Mouse (Mus musculus) lung, postnatal 25 days (tissue): ENCODE measurements around the gene 1700003E16Rik.

Source experiments
- DNase-seq: peaks from one replicate; pipeline ENCODE4 v3.0.0; 2022; ENCODE audit warnings: low spot score

Gene 1700003E16Rik

GRCm38 (mm10) chr6:83127419-83127818 lies 28.8 kb upstream of the 1700003E16Rik start:
- DNase-seq = no peak

GRCm38 (mm10) chr6:83131469-83132034 lies 24.7 kb upstream of the 1700003E16Rik start:
- DNase-seq = peak; percentile 79

- DNase-seq = no peak
These were observed 23.9 kb upstream of the 1700003E16Rik start for GRCm38 (mm10) chr6:83132176-83132919.

GRCm38 (mm10) chr6:83134226-83134625 lies 22.0 kb upstream of the 1700003E16Rik start:
- no peak for DNase-seq

GRCm38 (mm10) chr6:83134951-83135513 lies 21.2 kb upstream of the 1700003E16Rik start, which contains the start of gene Rtkn:
Gene Rtkn (plus strand): TSS chr6:83135463.
- DNase-seq = no peak

GRCm38 (mm10) chr6:83135571-83136161 lies 20.5 kb upstream of the 1700003E16Rik start:
- peak; percentile 66 for DNase-seq

- no peak for DNase-seq
These were observed 19.8 kb upstream of the 1700003E16Rik start for GRCm38 (mm10) chr6:83136291-83136880.

GRCm38 (mm10) chr6:83136881-83137575 lies 19.2 kb upstream of the 1700003E16Rik start:
- DNase-seq = no peak

- peak; percentile 88 for DNase-seq
These were observed 18.6 kb upstream of the 1700003E16Rik start for GRCm38 (mm10) chr6:83137576-83137950.

- DNase-seq = no peak
These were observed 18.1 kb upstream of the 1700003E16Rik start for GRCm38 (mm10) chr6:83138056-83138455.

- no peak for DNase-seq
These were observed 16.2 kb upstream of the 1700003E16Rik start for GRCm38 (mm10) chr6:83140044-83140443.

- DNase-seq = no peak
These were observed 14.6 kb upstream of the 1700003E16Rik start for GRCm38 (mm10) chr6:83141636-83142035.

GRCm38 (mm10) chr6:83142211-83142731 lies 13.9 kb upstream of the 1700003E16Rik start:
- DNase-seq = no peak

- DNase-seq = no peak
These were observed 13.3 kb upstream of the 1700003E16Rik start for GRCm38 (mm10) chr6:83142886-83143285.

GRCm38 (mm10) chr6:83145209-83145608 lies 11.0 kb upstream of the 1700003E16Rik start:
- DNase-seq = no peak

GRCm38 (mm10) chr6:83145805-83146204 lies 10.4 kb upstream of the 1700003E16Rik start:
- no peak for DNase-seq

- no peak for DNase-seq
These were observed 8.9 kb upstream of the 1700003E16Rik start for GRCm38 (mm10) chr6:83147280-83147679.

GRCm38 (mm10) chr6:83151721-83152120 lies 4.5 kb upstream of the 1700003E16Rik start:
- DNase-seq = no peak

GRCm38 (mm10) chr6:83153038-83153437 lies 3.2 kb upstream of the 1700003E16Rik start:
- DNase-seq = no peak

- DNase-seq = no peak
These were observed 2.7 kb upstream of the 1700003E16Rik start for GRCm38 (mm10) chr6:83153485-83153884.

- DNase-seq = no peak
These were observed 509 bp upstream of the 1700003E16Rik start for GRCm38 (mm10) chr6:83155552-83156238.
